Mouse (Mus musculus) heart, postnatal 10 days (tissue): ENCODE measurements at regions not wholly inside any gene's neighbourhood (a gene's known extent, or its start where the extent isn't known, plus 50 kb on each side); places are given as distances from the start of the nearest gene placed in this dataset.
A peak's percentile ranks its signal among the peaks of the same experiment; 100 is the strongest.

Source experiments
- DNase-seq, 2 experiments: peaks; one replicate each; pipeline ENCODE4 v3.0.0; 2021
- intact Hi-C: fragments of 180-260 bp; cut with DNase I; formaldehyde crosslinking; loops from one replicate; pipeline ENCODE4 v1.15.1; 2025

DNA sequence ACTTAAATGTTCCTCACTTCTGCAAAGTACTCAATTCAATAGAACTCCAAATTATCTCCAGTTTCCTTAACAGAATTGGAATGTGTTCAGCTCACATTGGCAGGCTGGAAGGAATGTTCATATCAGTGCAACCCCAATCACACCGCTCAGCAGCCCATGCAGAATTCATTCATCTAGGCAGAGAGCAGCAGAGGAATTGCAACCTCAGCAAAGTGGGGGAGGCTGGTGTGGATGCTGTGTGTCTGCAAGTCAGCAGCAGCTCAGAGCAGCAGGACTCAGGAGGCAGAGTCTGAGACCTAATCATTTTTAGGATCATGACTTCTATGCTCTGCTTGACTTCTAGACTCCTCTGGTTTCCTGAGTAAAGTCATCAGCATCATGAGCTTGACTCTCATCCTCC lies 100.7 kb upstream of the Chrna7 start:
- intact Hi-C loops, result no loop called here
- no peak for DNase-seq

DNA sequence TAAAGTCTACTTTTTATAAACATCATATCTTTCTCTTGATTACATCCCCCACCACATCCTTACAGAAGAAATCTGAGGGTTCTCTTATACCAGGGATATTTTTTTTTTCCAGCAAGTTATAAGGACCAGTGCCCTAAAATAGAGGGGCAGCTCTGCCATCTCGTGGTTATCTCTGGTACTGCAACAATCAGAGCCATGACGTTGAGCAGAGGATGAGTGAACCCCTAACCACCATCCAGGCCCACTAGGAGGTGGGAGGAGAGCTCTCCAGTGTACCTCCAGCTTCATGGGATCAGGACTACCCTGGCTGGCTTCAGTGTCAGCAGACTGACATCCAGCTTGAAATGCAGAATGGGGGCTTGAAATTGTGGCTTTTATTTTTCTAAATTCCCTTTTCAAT lies 107.2 kb upstream of the Chrna7 start:
- intact Hi-C loops, result loop anchor here (1.0 kb wide), 1 partner anchor 395 kb away; no protein-coding TSS in a partner anchor
- DNase-seq, result peak; percentile 34 to 64

DNA sequence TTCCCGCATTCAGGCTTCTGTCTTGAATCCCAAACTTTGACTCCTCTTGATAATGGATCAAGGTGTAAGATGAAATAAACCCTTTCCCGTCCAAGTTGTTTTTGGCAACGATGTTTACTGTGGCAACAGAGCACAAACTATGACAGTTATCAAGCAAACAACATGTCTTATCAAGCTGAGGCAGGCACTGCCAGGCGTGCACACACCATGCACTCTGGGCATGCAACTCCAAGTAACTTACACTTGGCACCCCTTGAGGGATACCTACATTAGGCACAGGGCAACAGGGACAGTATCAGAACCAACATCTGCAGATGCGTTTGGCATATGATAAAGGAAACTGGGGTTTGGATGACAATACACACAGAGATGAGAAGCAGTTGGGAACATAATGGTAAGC lies 108.8 kb upstream of the Chrna7 start:
- no peak for DNase-seq
- intact Hi-C loops, result loop anchor here (5.0 kb wide), 1 partner anchor 351 kb away; no protein-coding TSS in a partner anchor

DNA sequence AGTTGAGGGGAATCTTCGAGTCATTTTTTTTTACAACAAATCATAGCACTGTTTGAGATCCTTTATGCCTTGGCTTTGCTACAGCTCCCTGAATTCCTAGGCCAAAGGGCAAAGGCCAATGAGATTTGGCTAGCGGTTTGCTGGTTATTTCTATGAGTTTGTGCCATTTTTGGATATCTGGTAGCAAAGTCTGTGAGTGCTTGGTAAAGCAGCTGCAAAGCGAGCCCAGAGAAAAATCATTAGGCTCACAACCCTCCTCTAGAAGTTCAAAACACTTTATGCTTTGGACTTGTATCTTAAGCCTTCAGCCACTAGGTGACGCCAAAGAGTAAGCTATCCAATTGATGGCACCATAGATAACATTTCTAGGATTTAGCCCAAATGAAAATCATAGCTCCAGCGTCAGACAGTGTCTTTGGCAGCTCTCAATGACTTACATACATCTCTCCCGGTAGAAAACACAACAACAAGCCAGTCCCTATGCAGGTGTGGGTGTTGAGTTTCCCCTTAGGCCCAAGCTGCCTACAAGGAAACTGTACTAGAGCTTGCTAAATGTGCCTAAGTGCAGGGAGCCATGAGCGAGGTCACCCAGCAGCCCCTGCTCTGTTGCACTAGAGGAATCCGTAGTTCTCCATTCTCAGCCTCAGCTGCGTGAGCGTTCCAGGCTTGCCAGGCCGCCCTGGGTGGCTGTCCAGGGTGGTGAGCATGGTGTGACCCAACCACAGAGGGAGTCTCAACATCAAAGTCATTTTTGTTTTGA lies 109.8 kb upstream of the Chrna7 start:
- DNase-seq, result peak; percentile 0 to 18
- intact Hi-C loops, result loop anchor here (5.0 kb wide), 1 partner anchor 350 kb away; no protein-coding TSS in a partner anchor

DNA sequence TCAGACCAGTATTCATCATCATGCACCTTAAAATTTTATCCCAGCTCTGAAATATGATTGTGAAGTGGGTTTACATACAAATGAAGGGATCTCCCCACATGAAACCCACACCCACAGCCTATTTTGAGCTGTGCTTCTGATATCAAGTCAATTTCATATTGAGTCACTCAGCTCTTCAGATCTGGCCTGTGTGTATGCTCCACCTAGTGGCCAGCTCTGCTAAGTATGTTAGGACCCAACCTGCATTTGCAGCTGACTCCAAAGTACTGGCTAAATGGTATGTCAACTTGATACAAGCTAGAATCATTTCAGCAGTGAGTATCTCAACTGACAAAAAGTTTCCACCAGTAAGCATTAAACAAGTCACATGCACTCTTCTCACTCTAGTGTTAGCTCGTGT lies 109.4 kb upstream of the Otud7a start:
- DNase-seq, result peak; percentile 3 to 20

DNA sequence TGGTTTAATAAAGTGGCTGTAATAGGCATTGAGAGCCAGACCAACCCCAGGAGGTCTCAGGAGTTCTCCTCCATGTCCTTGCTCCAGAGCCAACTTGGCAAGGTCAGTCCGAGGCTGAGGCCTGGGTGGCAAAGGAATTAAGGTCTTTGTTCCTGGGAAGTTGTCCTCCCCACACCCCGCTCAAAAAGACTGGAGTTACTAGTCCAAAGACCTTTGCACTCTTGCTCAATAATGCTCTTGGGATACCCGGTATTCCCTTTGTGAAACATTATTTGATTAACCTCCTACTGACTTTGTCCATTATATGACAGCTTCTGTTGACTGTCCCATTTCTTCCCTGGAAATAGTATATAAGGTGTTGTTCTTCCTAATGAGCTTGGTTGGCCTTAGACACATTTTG lies 108.5 kb upstream of the Otud7a start:
- DNase-seq, result no peak
- intact Hi-C loops, result no loop called here

More for the DNA sequence above, 109.4 kb upstream of the Otud7a start:
- intact Hi-C loops, result no loop called here

DNA sequence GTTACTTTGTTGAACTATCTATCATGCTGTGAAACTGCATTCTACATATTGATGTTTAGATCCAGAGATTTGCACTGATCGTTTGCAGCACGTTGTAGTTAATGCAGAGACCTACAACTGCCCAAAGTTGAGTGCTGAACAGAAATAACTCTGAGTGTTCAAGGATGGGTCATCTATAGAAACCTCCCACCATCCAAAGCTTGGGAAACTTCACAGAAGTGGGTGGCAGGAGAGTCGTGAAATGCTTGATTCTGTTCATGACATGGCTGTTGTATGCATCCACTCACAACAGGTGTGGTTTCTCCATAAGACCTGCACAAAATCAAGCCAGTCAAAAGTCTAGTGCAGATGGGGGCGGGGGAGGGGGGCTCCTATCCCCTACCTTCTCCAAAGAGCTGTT lies 102.8 kb upstream of the Otud7a start:
- DNase-seq, result no peak
- intact Hi-C loops, result no loop called here

DNA sequence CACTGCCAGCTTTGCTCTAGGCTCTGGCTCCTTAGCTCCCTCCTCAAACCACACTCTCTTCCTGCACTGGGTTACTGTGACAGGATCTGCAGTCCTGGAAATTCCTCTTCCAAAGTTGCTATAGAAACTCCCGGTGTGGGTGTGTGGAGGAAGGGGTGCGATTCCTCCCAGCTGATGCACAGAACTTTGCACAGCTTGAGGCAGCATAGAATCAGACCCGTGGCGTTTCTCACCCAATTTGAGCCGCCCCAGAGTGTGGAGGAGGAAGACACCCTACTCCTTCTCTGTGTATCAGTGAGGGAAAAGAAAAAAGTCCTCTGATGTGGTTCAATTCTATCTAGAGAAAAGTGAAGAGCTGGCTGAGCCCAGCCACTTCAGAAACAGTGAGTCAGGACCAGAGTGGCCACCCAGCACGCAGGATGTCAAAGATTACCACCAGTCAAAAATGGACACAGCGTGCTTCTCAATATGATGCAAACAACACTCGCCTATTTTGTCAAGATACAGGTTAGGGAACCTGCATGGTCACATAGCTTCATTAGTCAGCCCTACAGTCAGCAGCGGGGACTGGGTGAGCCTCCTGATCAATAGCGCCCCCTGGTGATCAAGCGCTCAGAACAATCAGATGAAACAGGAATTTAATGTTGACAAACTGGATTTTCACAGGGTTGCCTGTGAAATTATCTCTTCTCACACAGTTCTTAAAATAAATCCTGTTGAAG lies 98.7 kb upstream of the Otud7a start:
- intact Hi-C loops, result no loop called here
- peak; percentile 5 to 32 for DNase-seq

DNA sequence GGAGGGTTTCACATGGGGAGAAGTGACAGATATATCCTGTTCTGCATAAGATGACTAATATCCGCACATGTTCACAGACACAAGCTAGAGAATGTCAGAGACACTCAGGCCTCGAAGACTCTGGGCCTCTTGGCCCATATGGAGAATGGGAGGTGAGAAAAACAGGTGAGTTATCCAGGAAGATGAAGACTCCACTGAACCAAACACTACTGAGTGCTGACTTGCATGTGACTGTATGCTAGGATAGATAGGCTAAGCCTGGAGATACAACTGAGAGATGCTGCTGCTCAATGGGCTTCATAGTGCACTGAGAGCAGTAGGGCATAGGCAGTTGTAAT lies 98.2 kb upstream of the Otud7a start:
- intact Hi-C loops, result no loop called here
- no peak for DNase-seq
